27 mouse cellular contexts compared by ENCODE assay signal in genomic region chr5:24553621-24554244, GRCm38 (mm10). TPM values are rescaled to one million over a fixed set of nuclear protein-coding genes. Genes with fewer than 3 reads are reported as not detected.
A peak's percentile ranks its signal among the peaks of the same experiment; 100 is the strongest.
DNase-seq lines count a peak whose midpoint lies in the region; ATAC-seq and TF ChIP-seq lines count a peak whose summit lies in the region.
"Had no signal": no experiment of that assay in that cellular context is flagged by ENCODE, and none has a peak within 500 bp of the region (broad histone marks: within the 10 kb centered on the region; RNA-seq: fewer than 3 reads in every experiment).

No protein-coding gene starts in this region.

- H3K36me3 ChIP-seq in lung, embryonic 14.5 days (ENCODE audit: insufficient read depth), result no peaks in the 10 kb centered on the region
- no peaks in the 10 kb centered on the region for H3K36me3 ChIP-seq in embryonic facial prominence, embryonic 14.5 days (ENCODE audit: control insufficient read depth, insufficient read depth, low read length)
- no peaks in the 10 kb centered on the region for H3K36me3 ChIP-seq in limb, embryonic 15.5 days
- H3K36me3 ChIP-seq: embryonic facial prominence, embryonic 15.5 days; hindbrain, embryonic 12.5 days; kidney, embryonic 15.5 days; midbrain, embryonic 13.5 days; neural tube, embryonic 12.5 days had no signal

- peaks cover 5% of the 10 kb centered on the region; the same call in 1 of the 2 replicates for H3K27me3 ChIP-seq in lung, embryonic 14.5 days (ENCODE audit: insufficient read depth, low read length)
- H3K27me3 ChIP-seq in embryonic facial prominence, embryonic 14.5 days (replicated peaks; ENCODE audit: control insufficient read depth, insufficient read depth, low read length), result no peaks in the 10 kb centered on the region
- no peaks in the 10 kb centered on the region for H3K27me3 ChIP-seq in limb, embryonic 15.5 days
- H3K27me3 ChIP-seq: midbrain, embryonic 13.5 days had no signal

- no peak for ATAC-seq in lung, embryonic 14.5 days (ENCODE audit: insufficient read depth)
- no peak for ATAC-seq in embryonic facial prominence, embryonic 14.5 days (ENCODE audit: low read depth)
- ATAC-seq in limb, embryonic 15.5 days (ENCODE audit: insufficient number of reproducible peaks, low FRiP score, low TSS enrichment, low read depth), result no peak
- ATAC-seq: forebrain, embryonic 16.5 days; liver, postnatal 0 days; midbrain, embryonic 13.5 days had no signal

- TF ChIP-seq CTCF in lung, embryonic 14.5 days (IDR thresholded peaks at IDR 0.05; ENCODE audit: low read depth), result no peak

- peaks cover 9% of the 10 kb centered on the region for H3K4me1 ChIP-seq in lung, embryonic 14.5 days (ENCODE audit: insufficient read depth)
- H3K4me1 ChIP-seq in embryonic facial prominence, embryonic 14.5 days (ENCODE audit: control insufficient read depth, insufficient read depth, low read length), result peaks cover 23% of the 10 kb centered on the region
- H3K4me1 ChIP-seq in limb, embryonic 15.5 days, result peaks cover 32% of the 10 kb centered on the region

- H3K9ac ChIP-seq in lung, embryonic 14.5 days, result no peak overlapping the region
- no peak overlapping the region for H3K9ac ChIP-seq in embryonic facial prominence, embryonic 14.5 days (ENCODE audit: low read depth, low read length)
- no peak overlapping the region for H3K9ac ChIP-seq in limb, embryonic 15.5 days
- H3K9ac ChIP-seq: embryonic facial prominence, embryonic 15.5 days; hindbrain, embryonic 12.5 days; kidney, embryonic 15.5 days; liver, postnatal 0 days; midbrain, embryonic 13.5 days; neural tube, embryonic 12.5 days had no signal

- peak; percentile 22 for DNase-seq in lung, embryonic 14.5 days
- DNase-seq in lung, postnatal 4 days, result no peak
- peak; percentile 55 for DNase-seq in adipocyte (ENCODE audit: low spot score)
- peak; percentile 46 for DNase-seq in embryonic facial prominence, embryonic 14.5 days (ENCODE audit: low spot score)
- no peak for DNase-seq in cerebellum, postnatal 10 days
- no peak for DNase-seq in cerebellum, adult 11-12 months
- DNase-seq: cerebellum, adult 18-20 months; cerebellum, postnatal 25 days; gastrocnemius, postnatal 14 days; heart, adult 11 months; kidney, adult 11 months; kidney, postnatal 36 days; liver, postnatal 0 days; lung, postnatal 10 days; right cerebral cortex, adult 18-20 months; right cerebral cortex, postnatal 4 days had no signal

- H3K4me2 ChIP-seq in lung, embryonic 14.5 days, result no peak overlapping the region
- H3K4me2 ChIP-seq in embryonic facial prominence, embryonic 14.5 days (ENCODE audit: low read depth, low read length), result no peak overlapping the region
- H3K4me2 ChIP-seq in limb, embryonic 15.5 days, result peak overlapping the region; percentile 1; the same call in 1 of the 2 replicates
- H3K4me2 ChIP-seq: embryonic facial prominence, embryonic 15.5 days; hindbrain, embryonic 12.5 days; kidney, embryonic 15.5 days; liver, embryonic 11.5 days; midbrain, embryonic 13.5 days; neural tube, embryonic 12.5 days had no signal

- H3K4me3 ChIP-seq in lung, embryonic 14.5 days (ENCODE audit: low read depth, low read length), result no peak overlapping the region
- no peak overlapping the region for H3K4me3 ChIP-seq in embryonic facial prominence, embryonic 14.5 days (ENCODE audit: low read depth, low read length)
- no peak overlapping the region for H3K4me3 ChIP-seq in limb, embryonic 15.5 days
- H3K4me3 ChIP-seq: embryonic facial prominence, embryonic 15.5 days; hindbrain, embryonic 12.5 days; kidney, embryonic 15.5 days; midbrain, embryonic 13.5 days; neural tube, embryonic 12.5 days had no signal

- 54% methylated on average over 5 of the region's 5 CpGs for WGBS in lung, embryonic 14.5 days
- 34% methylated on average over 5 of the region's 5 CpGs for WGBS in embryonic facial prominence, embryonic 14.5 days
- WGBS in limb, embryonic 15.5 days, result 31% methylated on average over 5 of the region's 5 CpGs

- no peaks in the 10 kb centered on the region; the same call in 1 of the 2 replicates for H3K9me3 ChIP-seq in lung, embryonic 14.5 days (ENCODE audit: low read depth, low read length)
- no peaks in the 10 kb centered on the region for H3K9me3 ChIP-seq in embryonic facial prominence, embryonic 14.5 days (ENCODE audit: control insufficient read depth, low read length)
- H3K9me3 ChIP-seq in limb, embryonic 15.5 days, result no peaks in the 10 kb centered on the region
- H3K9me3 ChIP-seq: embryonic facial prominence, embryonic 15.5 days; hindbrain, embryonic 12.5 days; kidney, embryonic 15.5 days; midbrain, embryonic 13.5 days had no signal

- H3K27ac ChIP-seq in lung, embryonic 14.5 days (ENCODE audit: low read depth), result no peak overlapping the region
- no peak overlapping the region for H3K27ac ChIP-seq in embryonic facial prominence, embryonic 14.5 days (replicated peaks; ENCODE audit: low read depth, low read length)
- H3K27ac ChIP-seq in limb, embryonic 15.5 days, result peak overlapping the region; percentile 67
- H3K27ac ChIP-seq: embryonic facial prominence, embryonic 15.5 days; hindbrain, embryonic 12.5 days; kidney, embryonic 15.5 days; midbrain, embryonic 13.5 days; neural tube, embryonic 12.5 days had no signal

RNA-seq across cellular contexts. Expression of gene 4931409K22Rik, which starts 2.9 kb away (rescaled TPM):
- not detected in 2 replicates for polyA plus RNA-seq in lung, embryonic 14.5 days (2014; fragmentation: Nextera tagmentation; extraction: Ambion mirVana)
- polyA plus RNA-seq in embryonic facial prominence, embryonic 14.5 days (2014; fragmentation: Nextera tagmentation; extraction: Ambion mirVana), result not detected in 2 replicates
- polyA plus RNA-seq in limb, embryonic 15.5 days (2015; fragmentation: Nextera tagmentation; extraction: Ambion mirVana), result 0.14 and 0.26 TPM in 2 replicates
- polyA plus RNA-seq: heart, embryonic 14.5 days; hindbrain, embryonic 12.5 days; liver, postnatal 0 days; urinary bladder, adult 2 months had no signal

RNA-seq across cellular contexts. Expression of gene Asb10, which starts 13.0 kb away (rescaled TPM):
- polyA plus RNA-seq in lung, embryonic 14.5 days (2014; fragmentation: Nextera tagmentation; extraction: Ambion mirVana), result 0.29 and 0.42 TPM in 2 replicates
- polyA plus RNA-seq in embryonic facial prominence, embryonic 14.5 days (2014; fragmentation: Nextera tagmentation; extraction: Ambion mirVana), result 1.2 and 1.8 TPM in 2 replicates
- polyA plus RNA-seq in limb, embryonic 15.5 days (2015; fragmentation: Nextera tagmentation; extraction: Ambion mirVana), result 0.99 and 1.8 TPM in 2 replicates

RNA-seq across cellular contexts. Expression of gene Abcf2, which starts 23.5 kb away (rescaled TPM):
- polyA plus RNA-seq in lung, embryonic 14.5 days (2014; fragmentation: Nextera tagmentation; extraction: Ambion mirVana), result 119 and 120 TPM in 2 replicates
- 83.7 and 96.3 TPM in 2 replicates for polyA plus RNA-seq in embryonic facial prominence, embryonic 14.5 days (2014; fragmentation: Nextera tagmentation; extraction: Ambion mirVana)
- polyA plus RNA-seq in limb, embryonic 15.5 days (2015; fragmentation: Nextera tagmentation; extraction: Ambion mirVana), result 97.2 and 98.2 TPM in 2 replicates

RNA-seq across cellular contexts. Expression of gene Gbx1, which starts 26.7 kb away (rescaled TPM):
- polyA plus RNA-seq in lung, embryonic 14.5 days (2014; fragmentation: Nextera tagmentation; extraction: Ambion mirVana), result 0.07 TPM in 2 replicates
- polyA plus RNA-seq in embryonic facial prominence, embryonic 14.5 days (2014; fragmentation: Nextera tagmentation; extraction: Ambion mirVana), result 0.04 and 0.05 TPM in 2 replicates
- 0.06 and 0.10 TPM in 2 replicates for polyA plus RNA-seq in limb, embryonic 15.5 days (2015; fragmentation: Nextera tagmentation; extraction: Ambion mirVana)
- polyA plus RNA-seq: embryonic facial prominence, embryonic 15.5 days; liver, postnatal 0 days; stomach, embryonic 14.5 days had no signal

RNA-seq across cellular contexts. Expression of gene Chpf2, which starts 32.8 kb away (rescaled TPM):
- polyA plus RNA-seq in lung, embryonic 14.5 days (2014; fragmentation: Nextera tagmentation; extraction: Ambion mirVana), result 12.2 and 14.2 TPM in 2 replicates
- 21.2 and 23.4 TPM in 2 replicates for polyA plus RNA-seq in embryonic facial prominence, embryonic 14.5 days (2014; fragmentation: Nextera tagmentation; extraction: Ambion mirVana)
- 37.7 and 39.5 TPM in 2 replicates for polyA plus RNA-seq in limb, embryonic 15.5 days (2015; fragmentation: Nextera tagmentation; extraction: Ambion mirVana)

Comparison
In these comparisons a context has a peak if more than half of its experiments do, and no peak if none do; other contexts are left out.
1. DNase-seq: peak in lung, embryonic 14.5 days (single experiment), adipocyte (single experiment) and embryonic facial prominence, embryonic 14.5 days (single experiment); none in lung, postnatal 4 days (0 of 2), cerebellum, postnatal 10 days (0 of 2) and cerebellum, adult 11-12 months (single experiment).